Mouse (Mus musculus): ENCODE measurements around the gene Dclk3. TPM values are rescaled to one million over a fixed set of nuclear protein-coding genes. Genes with fewer than 3 reads are reported as not detected.

Dclk3 gene
- polyA plus RNA-seq, 1 experiment from 2014 or later: 1.3 TPM

- 66% methylated on average over 10 of the region's 10 CpGs for WGBS (ENCODE audit: insufficient replicate concordance)
- H3K4me1 ChIP-seq (ENCODE audit: control insufficient read depth, insufficient read depth, low read length): peaks cover 5% of the 10 kb centered on the region; the same call in 1 of the 2 replicates
- ATAC-seq (replicated peaks; ENCODE audit: insufficient number of reproducible peaks, low FRiP score, low TSS enrichment): no peak
- no peaks in the 10 kb centered on the region for H3K36me3 ChIP-seq (ENCODE audit: control insufficient read depth, insufficient read depth, low read length)
- no peak overlapping the region for H3K27ac ChIP-seq (ENCODE audit: low read depth, low read length)
- H3K27me3 ChIP-seq (ENCODE audit: control insufficient read depth, insufficient read depth, low read length): peaks cover 5% of the 10 kb centered on the region
- H3K4me2 ChIP-seq: no peak overlapping the region
- no peak overlapping the region for H3K9ac ChIP-seq (ENCODE audit: low read depth, low read length)
- no peaks in the 10 kb centered on the region for H3K9me3 ChIP-seq (replicated peaks; ENCODE audit: control insufficient read depth, low read length)
- no peak overlapping the region for H3K4me3 ChIP-seq (ENCODE audit: low read depth, low read length)
Measured at GRCm38 (mm10) chr9:111486645-111487477, 48.0 kb downstream of the Dclk3 start.

DNA sequence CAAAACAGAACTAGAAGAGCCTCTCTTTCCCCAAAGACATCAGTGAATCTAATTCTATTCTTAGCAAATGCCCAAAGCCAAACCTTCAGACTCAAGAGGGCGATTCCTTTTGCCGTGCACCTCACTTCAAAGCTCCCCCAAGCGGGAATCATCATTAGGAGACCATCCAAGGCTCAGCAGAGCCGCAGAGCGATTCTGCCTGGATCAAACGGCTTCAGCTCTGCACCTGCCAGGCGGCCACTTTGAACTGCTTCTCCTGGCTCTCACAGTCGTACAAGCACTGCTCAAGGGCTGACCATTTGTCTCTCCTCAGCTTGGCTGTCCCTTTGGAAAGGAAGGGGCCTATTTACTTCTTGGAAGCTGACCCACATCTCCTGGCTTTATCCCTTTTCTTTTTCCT is 51.7 kb downstream of the Dclk3 start:
- no peak for ATAC-seq (replicated peaks; ENCODE audit: insufficient number of reproducible peaks, low FRiP score, low TSS enrichment)
- H3K4me3 ChIP-seq (ENCODE audit: low read depth, low read length): no peak overlapping the region
- H3K27ac ChIP-seq (ENCODE audit: low read depth, low read length): no peak overlapping the region
- H3K4me2 ChIP-seq: no peak overlapping the region
- no peak overlapping the region for H3K9ac ChIP-seq (ENCODE audit: low read depth, low read length)
- 17% methylated on average over 8 of the region's 8 CpGs for WGBS (ENCODE audit: insufficient replicate concordance)
- no peaks in the 10 kb centered on the region for H3K9me3 ChIP-seq (replicated peaks; ENCODE audit: control insufficient read depth, low read length)
- H3K36me3 ChIP-seq (ENCODE audit: control insufficient read depth, insufficient read depth, low read length): no peaks in the 10 kb centered on the region
- H3K27me3 ChIP-seq (ENCODE audit: control insufficient read depth, insufficient read depth, low read length): peaks cover 5% of the 10 kb centered on the region
- H3K4me1 ChIP-seq (ENCODE audit: control insufficient read depth, insufficient read depth, low read length): peaks cover 2% of the 10 kb centered on the region; the same call in 1 of the 2 replicates

- Histone ChIP-seq H3K27me3 (ENCODE audit: control insufficient read depth, insufficient read depth, low read length) (peaks cover 5% of the 10 kb centered on the region), H3K27ac (ENCODE audit: low read depth, low read length) (no peak overlapping the region), H3K4me3 (ENCODE audit: low read depth, low read length) (no peak overlapping the region), H3K9ac (ENCODE audit: low read depth, low read length) (no peak overlapping the region), H3K9me3 (replicated peaks; ENCODE audit: control insufficient read depth, low read length) (no peaks in the 10 kb centered on the region), H3K4me1 (ENCODE audit: control insufficient read depth, insufficient read depth, low read length) (no peaks in the 10 kb centered on the region), H3K4me2 (no peak overlapping the region), H3K36me3 (ENCODE audit: control insufficient read depth, insufficient read depth, low read length) (no peaks in the 10 kb centered on the region)
- no peak for ATAC-seq (replicated peaks; ENCODE audit: insufficient number of reproducible peaks, low FRiP score, low TSS enrichment)
- WGBS (ENCODE audit: insufficient replicate concordance): 56% methylated on average over 4 of the region's 4 CpGs
Measured at GRCm38 (mm10) chr9:111491280-111491679, 52.4 kb downstream of the Dclk3 start.

GRCm38 (mm10) chr9:111493490-111493889 is 54.6 kb downstream of the Dclk3 start:
- Histone ChIP-seq H3K4me2 (no peak overlapping the region), H3K4me1 (ENCODE audit: control insufficient read depth, insufficient read depth, low read length) (no peaks in the 10 kb centered on the region), H3K9me3 (replicated peaks; ENCODE audit: control insufficient read depth, low read length) (no peaks in the 10 kb centered on the region), H3K9ac (ENCODE audit: low read depth, low read length) (no peak overlapping the region), H3K27me3 (ENCODE audit: control insufficient read depth, insufficient read depth, low read length) (peaks cover 5% of the 10 kb centered on the region), H3K4me3 (ENCODE audit: low read depth, low read length) (no peak overlapping the region), H3K27ac (ENCODE audit: low read depth, low read length) (no peak overlapping the region), H3K36me3 (ENCODE audit: control insufficient read depth, insufficient read depth, low read length) (no peaks in the 10 kb centered on the region)
- 74% methylated on average over 5 of the region's 5 CpGs for WGBS (ENCODE audit: insufficient replicate concordance)
- no peak for ATAC-seq (replicated peaks; ENCODE audit: insufficient number of reproducible peaks, low FRiP score, low TSS enrichment)

GRCm38 (mm10) chr9:111495561-111495960 is 56.7 kb downstream of the Dclk3 start:
- no peaks in the 10 kb centered on the region for H3K36me3 ChIP-seq (ENCODE audit: control insufficient read depth, insufficient read depth, low read length)
- no peaks in the 10 kb centered on the region for H3K4me1 ChIP-seq (ENCODE audit: control insufficient read depth, insufficient read depth, low read length)
- H3K4me3 ChIP-seq (ENCODE audit: low read depth, low read length): no peak overlapping the region
- ATAC-seq (replicated peaks; ENCODE audit: insufficient number of reproducible peaks, low FRiP score, low TSS enrichment): no peak
- 2% methylated on average over 5 of the region's 5 CpGs for WGBS (ENCODE audit: insufficient replicate concordance)
- H3K27me3 ChIP-seq (ENCODE audit: control insufficient read depth, insufficient read depth, low read length): peaks cover 5% of the 10 kb centered on the region
- H3K27ac ChIP-seq (ENCODE audit: low read depth, low read length): no peak overlapping the region
- H3K9ac ChIP-seq (ENCODE audit: low read depth, low read length): no peak overlapping the region
- no peaks in the 10 kb centered on the region for H3K9me3 ChIP-seq (replicated peaks; ENCODE audit: control insufficient read depth, low read length)
- H3K4me2 ChIP-seq: no peak overlapping the region

DNA sequence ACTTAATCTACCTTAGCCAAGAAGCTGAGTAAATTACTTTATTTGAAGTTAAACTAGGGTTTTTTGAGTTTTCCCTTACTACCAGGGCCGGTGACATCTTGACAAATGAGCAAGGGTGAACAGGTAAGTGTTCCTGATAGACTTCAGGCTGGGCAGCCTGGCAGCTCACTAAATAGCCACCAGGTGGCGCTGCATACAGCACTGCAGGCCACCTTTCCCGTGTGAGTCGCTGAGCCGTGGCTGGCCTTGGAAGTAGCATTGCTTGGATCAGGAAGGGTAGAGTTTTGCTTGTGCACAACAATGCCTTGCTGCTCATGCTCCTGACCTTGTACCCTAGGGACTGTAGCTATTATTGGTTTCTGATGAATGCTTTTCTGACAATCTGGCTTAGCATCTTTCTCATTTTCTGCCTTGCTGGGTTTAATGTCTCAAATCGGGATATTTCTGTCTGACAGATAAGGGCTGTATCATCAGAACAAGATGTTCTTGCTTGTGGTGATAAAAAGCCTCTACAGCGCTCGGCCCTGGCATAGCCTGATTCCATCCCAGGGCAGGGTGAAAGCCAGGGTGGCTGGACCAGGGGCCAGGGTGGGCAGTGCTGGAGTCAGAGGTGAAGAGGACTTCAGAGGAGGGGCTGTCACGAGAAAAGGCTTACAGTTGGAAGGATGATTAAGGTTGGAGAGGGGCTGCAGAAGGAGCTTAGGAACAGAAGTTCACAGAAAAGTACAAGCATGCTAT is 58.4 kb downstream of the Dclk3 start:
- Histone ChIP-seq H3K36me3 (ENCODE audit: control insufficient read depth, insufficient read depth, low read length) (no peaks in the 10 kb centered on the region), H3K4me3 (ENCODE audit: low read depth, low read length) (no peak overlapping the region), H3K4me2 (no peak overlapping the region), H3K27ac (ENCODE audit: low read depth, low read length) (no peak overlapping the region), H3K9ac (ENCODE audit: low read depth, low read length) (no peak overlapping the region), H3K4me1 (ENCODE audit: control insufficient read depth, insufficient read depth, low read length) (no peaks in the 10 kb centered on the region), H3K9me3 (replicated peaks; ENCODE audit: control insufficient read depth, low read length) (no peaks in the 10 kb centered on the region), H3K27me3 (ENCODE audit: control insufficient read depth, insufficient read depth, low read length) (no peaks in the 10 kb centered on the region)
- WGBS (ENCODE audit: insufficient replicate concordance): 26% methylated on average over 9 of the region's 9 CpGs
- no peak; the same call in 1 of the 2 replicates for ATAC-seq (replicated peaks; ENCODE audit: insufficient number of reproducible peaks, low FRiP score, low TSS enrichment)

- Histone ChIP-seq H3K4me1 (ENCODE audit: control insufficient read depth, insufficient read depth, low read length) (no peaks in the 10 kb centered on the region), H3K27me3 (ENCODE audit: control insufficient read depth, insufficient read depth, low read length) (no peaks in the 10 kb centered on the region), H3K9ac (ENCODE audit: low read depth, low read length) (no peak overlapping the region), H3K36me3 (ENCODE audit: control insufficient read depth, insufficient read depth, low read length) (no peaks in the 10 kb centered on the region), H3K27ac (ENCODE audit: low read depth, low read length) (no peak overlapping the region), H3K9me3 (replicated peaks; ENCODE audit: control insufficient read depth, low read length) (no peaks in the 10 kb centered on the region), H3K4me3 (ENCODE audit: low read depth, low read length) (no peak overlapping the region), H3K4me2 (no peak overlapping the region)
- ATAC-seq (replicated peaks; ENCODE audit: insufficient number of reproducible peaks, low FRiP score, low TSS enrichment): no peak
- 85% methylated on average over 9 of the region's 9 CpGs for WGBS (ENCODE audit: insufficient replicate concordance)
Measured at GRCm38 (mm10) chr9:111500211-111500610, 61.3 kb downstream of the Dclk3 start.

- H3K9ac ChIP-seq (ENCODE audit: low read depth, low read length): no peak overlapping the region
- H3K4me3 ChIP-seq (ENCODE audit: low read depth, low read length): no peak overlapping the region
- no peaks in the 10 kb centered on the region for H3K27me3 ChIP-seq (ENCODE audit: control insufficient read depth, insufficient read depth, low read length)
- no peaks in the 10 kb centered on the region for H3K36me3 ChIP-seq (ENCODE audit: control insufficient read depth, insufficient read depth, low read length)
- H3K27ac ChIP-seq (ENCODE audit: low read depth, low read length): no peak overlapping the region
- peaks cover 4% of the 10 kb centered on the region for H3K9me3 ChIP-seq (replicated peaks; ENCODE audit: control insufficient read depth, low read length)
- no peaks in the 10 kb centered on the region for H3K4me1 ChIP-seq (ENCODE audit: control insufficient read depth, insufficient read depth, low read length)
- no peak for ATAC-seq (replicated peaks; ENCODE audit: insufficient number of reproducible peaks, low FRiP score, low TSS enrichment)
- 44% methylated on average over 3 of the region's 3 CpGs for WGBS (ENCODE audit: insufficient replicate concordance)
- no peak overlapping the region for H3K4me2 ChIP-seq
Measured at GRCm38 (mm10) chr9:111506075-111506474, 67.2 kb downstream of the Dclk3 start.

All from heart, embryonic 11.5 days (tissue).